Mouse (Mus musculus) G1E (cell line): ENCODE measurements at regions not wholly inside any gene's neighbourhood (a gene's known extent, or its start where the extent isn't known, plus 50 kb on each side); places are given as distances from the start of the nearest gene placed in this dataset.

ENCODE experiments used
- CTCF ChIP-seq: IDR thresholded peaks from 2 replicates; pipeline ENCODE4 v1.5.1; 2012; ENCODE audit warnings: low read depth, low read length, inconsistent platforms, mixed read lengths
- GATA1 ChIP-seq: IDR thresholded peaks from 2 replicates; pipeline ENCODE4 v1.6.1; 2012; ENCODE audit warnings: borderline replicate concordance, low read length, inconsistent platforms, mixed read lengths
- GATA2 ChIP-seq: IDR thresholded peaks from 2 replicates; pipeline ENCODE4 v1.6.1; 2012; ENCODE audit warnings: low read depth, low read length, inconsistent platforms, borderline replicate concordance
- POLR2AphosphoS5 ChIP-seq: IDR thresholded peaks from 2 replicates; pipeline ENCODE4 v1.6.1; 2012; ENCODE audit warnings: low read depth, low read length, inconsistent platforms; ENCODE audit not compliant: insufficient replicate concordance
- TAL1 ChIP-seq: conservative IDR thresholded peaks from 2 replicates; pipeline ENCODE4 v1.6.1; 2012; ENCODE audit warnings: low read depth, low read length, inconsistent platforms, mixed read lengths

GRCm38 (mm10) chr6:31125328-31126118, 166.6 kb upstream of the Klf14 start:
- no peak for TF ChIP-seq CTCF
- TF ChIP-seq GATA1, result no peak
- TF ChIP-seq TAL1, result no peak
- TF ChIP-seq GATA2, result no peak
- TF ChIP-seq POLR2AphosphoS5, result no peak
